Mouse (Mus musculus) heart, embryonic 16.5 days (tissue): ENCODE measurements around the gene Colgalt1. TPM values are rescaled to one million over a fixed set of nuclear protein-coding genes. Genes with fewer than 3 reads are reported as not detected.

Experiments
- ATAC-seq: fragments of 200-750 bp; cut with Nextera tagmentation; replicated peaks from 2 replicates; pipeline ENCODE4 v1.8.0; 2017; ENCODE audit warnings: moderate number of reproducible peaks; ENCODE audit not compliant: insufficient read depth, low FRiP score; ENCODE audit errors: extremely low read depth
- H3K27ac ChIP-seq: fragments of 300-500 bp; sonication (generic); 2 replicates; pipeline ENCODE4 v1.5.1; 2014; ENCODE audit warnings: mild to moderate bottlenecking, low read length, control low read depth, moderate library complexity
- H3K27me3 ChIP-seq: fragments of 300-500 bp; sonication (generic); 2 replicates; pipeline ENCODE4 v1.6.1; 2014; ENCODE audit warnings: low read length, mixed read lengths; ENCODE audit not compliant: control insufficient read depth, insufficient read depth
- H3K36me3 ChIP-seq: fragments of 300-500 bp; sonication (generic); 2 replicates; pipeline ENCODE4 v1.6.1; 2014; ENCODE audit not compliant: control insufficient read depth, insufficient read depth
- H3K4me1 ChIP-seq: fragments of 300-500 bp; sonication (generic); 2 replicates; pipeline ENCODE4 v1.6.1; 2014; ENCODE audit warnings: low read length, mixed read lengths; ENCODE audit not compliant: control insufficient read depth, insufficient read depth
- H3K4me2 ChIP-seq: fragments of 300-500 bp; sonication (generic); 2 replicates; pipeline ENCODE4 v1.6.1; 2014; ENCODE audit warnings: low read depth, mild to moderate bottlenecking, control low read depth, low read length
- H3K4me3 ChIP-seq: fragments of 300-500 bp; sonication (generic); 2 replicates; pipeline ENCODE4 v1.5.1; 2014; ENCODE audit warnings: mild to moderate bottlenecking, control low read depth, low read length
- H3K9ac ChIP-seq: fragments of 300-500 bp; sonication (generic); 2 replicates; pipeline ENCODE4 v1.6.1; 2014; ENCODE audit warnings: low read length, control low read depth
- H3K9me3 ChIP-seq: fragments of 300-500 bp; sonication (generic); replicated peaks from 2 replicates; pipeline ENCODE4 v1.6.1; 2016; ENCODE audit warnings: low read length; ENCODE audit not compliant: control insufficient read depth
- WGBS: fragments of 180-500 bp; shearing (Covaris S2); extraction: QIAGEN DNeasy Blood & Tissue Kit; methylation state at CpG from one replicate; pipeline ENCODE4 v1.1.7; 2014; 5-methylcytosine and 5-hydroxymethylcytosine counted together
- polyA plus RNA-seq: library from polyadenylated mRNA; unstranded; fragments of >200 nt; fragmentation: Nextera tagmentation; extraction: Ambion mirVana; gene quantifications from 2 replicates; pipeline ENCODE4 v1.2.1, GENCODE M21; 2015

Gene Colgalt1
- polyA plus RNA-seq, 1 experiment from 2014 or later = 54.4 TPM

GRCm38 (mm10) chr8:71579476-71579875 is 31.3 kb upstream of the Colgalt1 start:
- Histone ChIP-seq H3K9ac (no peak overlapping the region), H3K27me3 (no peaks in the 10 kb centered on the region), H3K4me2 (no peak overlapping the region), H3K9me3 (no peaks in the 10 kb centered on the region), H3K4me3 (no peak overlapping the region), H3K36me3 (peaks cover 7% of the 10 kb centered on the region), H3K4me1 (0 out of 2 replicates have a peak, but pooled peaks cover 2% of the 10 kb centered on the region), H3K27ac (no peak overlapping the region)
- ATAC-seq = no peak
- WGBS = 83% methylated on average over 14 of the region's 14 CpGs

GRCm38 (mm10) chr8:71580201-71580600 is 30.6 kb upstream of the Colgalt1 start:
- H3K9ac ChIP-seq = no peak overlapping the region
- no peaks in the 10 kb centered on the region for H3K4me1 ChIP-seq
- H3K4me3 ChIP-seq = no peak overlapping the region
- H3K27ac ChIP-seq = no peak overlapping the region
- no peak overlapping the region for H3K4me2 ChIP-seq
- H3K9me3 ChIP-seq = no peaks in the 10 kb centered on the region
- H3K27me3 ChIP-seq = no peaks in the 10 kb centered on the region
- no peak for ATAC-seq
- H3K36me3 ChIP-seq = peaks cover 11% of the 10 kb centered on the region
- 55% methylated on average over 9 of the region's 9 CpGs for WGBS

- H3K4me1 ChIP-seq = peaks cover 8% of the 10 kb centered on the region; the same call in 1 of the 2 replicates
- no peak for ATAC-seq
- 70% methylated on average over 2 of the region's 2 CpGs for whole genome bisulfite sequencing
- 0 out of 2 replicates have a peak, but pooled peaks cover 5% of the 10 kb centered on the region for H3K36me3 ChIP-seq
- no peaks in the 10 kb centered on the region for H3K27me3 ChIP-seq
- no peak overlapping the region for H3K4me2 ChIP-seq
- H3K9me3 ChIP-seq = no peaks in the 10 kb centered on the region
- no peak overlapping the region for H3K9ac ChIP-seq
- H3K27ac ChIP-seq = no peak overlapping the region
- H3K4me3 ChIP-seq = no peak overlapping the region
Measured at GRCm38 (mm10) chr8:71586891-71587290, 23.9 kb upstream of the Colgalt1 start.

GRCm38 (mm10) chr8:71588762-71589161 is 22.0 kb upstream of the Colgalt1 start:
- Histone ChIP-seq H3K9ac (no peak overlapping the region), H3K36me3 (0 out of 2 replicates have a peak, but pooled peaks cover 5% of the 10 kb centered on the region), H3K4me1 (peaks cover 18% of the 10 kb centered on the region), H3K9me3 (no peaks in the 10 kb centered on the region), H3K4me2 (no peak overlapping the region), H3K27me3 (no peaks in the 10 kb centered on the region), H3K4me3 (no peak overlapping the region), H3K27ac (no peak overlapping the region)
- WGBS = 79% methylated on average over 3 of the region's 3 CpGs
- ATAC-seq = no peak

GRCm38 (mm10) chr8:71591017-71591416 is 19.8 kb upstream of the Colgalt1 start:
- H3K4me1 ChIP-seq = peaks cover 22% of the 10 kb centered on the region
- WGBS = 20% methylated on average over 5 of the region's 5 CpGs
- H3K27ac ChIP-seq = peak overlapping the region; percentile 100
- peak overlapping the region; percentile 98 for H3K9ac ChIP-seq
- peak overlapping the region; percentile 87 for H3K4me3 ChIP-seq
- H3K9me3 ChIP-seq = no peaks in the 10 kb centered on the region
- no peaks in the 10 kb centered on the region for H3K36me3 ChIP-seq
- H3K4me2 ChIP-seq = peak overlapping the region; percentile 98
- no peaks in the 10 kb centered on the region for H3K27me3 ChIP-seq
- no peak for ATAC-seq

- H3K4me1 ChIP-seq = peaks cover 22% of the 10 kb centered on the region
- no peaks in the 10 kb centered on the region for H3K9me3 ChIP-seq
- peak; percentile 88 for ATAC-seq
- H3K36me3 ChIP-seq = no peaks in the 10 kb centered on the region
- H3K27ac ChIP-seq = peak within 1 kb of the TSS; percentile 100
- peak within 1 kb of the TSS; percentile 98 for H3K4me2 ChIP-seq
- H3K27me3 ChIP-seq = no peaks in the 10 kb centered on the region
- peak within 1 kb of the TSS; percentile 87 for H3K4me3 ChIP-seq
- WGBS = under 1% methylated on average over 71 of the region's 71 CpGs
- peak within 1 kb of the TSS; percentile 98 for H3K9ac ChIP-seq
Measured at GRCm38 (mm10) chr8:71591471-71592373, 19.1 kb upstream of the Colgalt1 start, which contains the start of gene Pgls. Gene Pgls, plus strand, starts transcription at chr8:71592176.

GRCm38 (mm10) chr8:71592374-71593170 is 18.2 kb upstream of the Colgalt1 start:
- peak overlapping the region; percentile 98 for H3K4me2 ChIP-seq
- H3K9me3 ChIP-seq = no peaks in the 10 kb centered on the region
- no peaks in the 10 kb centered on the region for H3K36me3 ChIP-seq
- ATAC-seq = peak; percentile 78
- no peaks in the 10 kb centered on the region for H3K27me3 ChIP-seq
- 4% methylated on average over 60 of the region's 60 CpGs for WGBS
- peak overlapping the region; percentile 100 for H3K27ac ChIP-seq
- H3K4me1 ChIP-seq = peaks cover 22% of the 10 kb centered on the region
- H3K4me3 ChIP-seq = peak overlapping the region; percentile 87
- peak overlapping the region; percentile 98 for H3K9ac ChIP-seq

GRCm38 (mm10) chr8:71593556-71594323 is 17.1 kb upstream of the Colgalt1 start:
- Histone ChIP-seq H3K4me2 (no peak overlapping the region), H3K4me3 (no peak overlapping the region), H3K9me3 (no peaks in the 10 kb centered on the region), H3K27ac (no peak overlapping the region), H3K27me3 (no peaks in the 10 kb centered on the region), H3K36me3 (no peaks in the 10 kb centered on the region), H3K9ac (no peak overlapping the region), H3K4me1 (peaks cover 22% of the 10 kb centered on the region)
- WGBS = 88% methylated on average over 8 of the region's 8 CpGs
- ATAC-seq = no peak
